20 mouse cellular contexts compared by ENCODE assay signal in genomic region chr4:139650086-139650743, GRCm38 (mm10). TPM values are rescaled to one million over a fixed set of nuclear protein-coding genes. Genes with fewer than 3 reads are reported as not detected.
"Had no signal": no experiment of that assay in that cellular context is flagged by ENCODE, and none has a peak within 500 bp of the region (broad histone marks: within the 10 kb centered on the region; RNA-seq: fewer than 3 reads in every experiment).

No protein-coding gene starts in this region.

- H3K4me2 ChIP-seq: liver, embryonic 11.5 days; liver, embryonic 15.5 days; lung, embryonic 15.5 days; midbrain, embryonic 11.5 days had no signal

- DNase-seq: kidney, adult 18-20 months; layer of hippocampus, postnatal 36 days; lung, adult 18-20 months; lung, postnatal 4 days; midbrain, embryonic 14.5 days; thymus, adult 2 months; thymus, postnatal 14 days; thymus, postnatal 4 days had no signal

- H3K4me1 ChIP-seq: liver, embryonic 15.5 days; lung, embryonic 15.5 days had no signal

- H3K9ac ChIP-seq: liver, embryonic 15.5 days; lung, embryonic 15.5 days had no signal

- H3K27me3 ChIP-seq: liver, embryonic 15.5 days; lung, embryonic 15.5 days had no signal

- H3K27ac ChIP-seq: left cerebral cortex, adult 2 months; liver, embryonic 15.5 days; lung, embryonic 15.5 days; stomach, postnatal 0 days had no signal

- H3K4me3 ChIP-seq: left cerebral cortex, adult 2 months; liver, embryonic 15.5 days; lung, embryonic 15.5 days had no signal

- H3K9me3 ChIP-seq: liver, embryonic 15.5 days; lung, embryonic 15.5 days had no signal

RNA-seq across cellular contexts. Expression of gene Tas1r2, which starts 3.1 kb away (rescaled TPM):
- polyA plus RNA-seq: kidney, embryonic 14.5 days; limb, embryonic 11.5 days; liver, embryonic 11.5 days; liver, embryonic 15.5 days; lung, embryonic 15.5 days; midbrain, embryonic 11.5 days; midbrain, embryonic 14.5 days; midbrain, postnatal 0 days; neural tube, embryonic 11.5 days; neural tube, embryonic 14.5 days; stomach, embryonic 14.5 days; stomach, postnatal 0 days had no signal

RNA-seq across cellular contexts. Expression of gene Gm21969, which starts 47.2 kb away (rescaled TPM):
- polyA plus RNA-seq: kidney, embryonic 14.5 days; limb, embryonic 11.5 days; liver, embryonic 11.5 days; liver, embryonic 15.5 days; lung, embryonic 15.5 days; midbrain, embryonic 11.5 days; midbrain, embryonic 14.5 days; midbrain, postnatal 0 days; neural tube, embryonic 11.5 days; neural tube, embryonic 14.5 days; stomach, embryonic 14.5 days; stomach, postnatal 0 days; thymus, adult 2 months had no signal
